20 mouse cellular contexts compared by ENCODE assay signal in genomic region chr7:113919505-113919904, GRCm38 (mm10).
A peak's percentile ranks its signal among the peaks of the same experiment; 100 is the strongest.
DNase-seq lines count a peak whose midpoint lies in the region; ATAC-seq lines count a peak whose summit lies in the region.
"Had no signal": no experiment of that assay in that cellular context is flagged by ENCODE, and none has a peak within 500 bp of the region (broad histone marks: within the 10 kb centered on the region; RNA-seq: fewer than 3 reads in every experiment).

No protein-coding gene starts in this region.

- no peak overlapping the region for H3K4me2 ChIP-seq in heart, embryonic 12.5 days
- no peak overlapping the region for H3K4me2 ChIP-seq in heart, embryonic 11.5 days
- H3K4me2 ChIP-seq: limb, embryonic 13.5 days; liver, embryonic 13.5 days; lung, embryonic 14.5 days; midbrain, embryonic 15.5 days had no signal

- DNase-seq in cerebellum, postnatal 14 days: peak; percentile 45 to 63
- DNase-seq in left cerebral cortex, postnatal 4 days: peak; percentile 23
- DNase-seq in left cerebral cortex, postnatal 14 days (ENCODE audit: low spot score in 2 of 2): no peak
- DNase-seq in retina, postnatal 1 day: no peak
- DNase-seq: embryo, embryonic 11 days; gastrocnemius, postnatal 14 days; kidney, adult 2 months; kidney, postnatal 10 days; liver, embryonic 13.5 days; lung, embryonic 14.5 days; lung, postnatal 36 days; thymus, adult 2 months had no signal

- no peak overlapping the region for H3K4me3 ChIP-seq in heart, embryonic 12.5 days
- H3K4me3 ChIP-seq in heart, embryonic 11.5 days (ENCODE audit: low read depth, low read length): no peak overlapping the region
- H3K4me3 ChIP-seq: heart, embryonic 10.5 days; limb, embryonic 13.5 days; liver, embryonic 13.5 days; midbrain, embryonic 15.5 days; myocyte had no signal

- 0 out of 2 replicates have a peak, but pooled peaks cover 7% of the 10 kb centered on the region for H3K36me3 ChIP-seq in heart, embryonic 12.5 days
- H3K36me3 ChIP-seq in heart, embryonic 11.5 days (ENCODE audit: control insufficient read depth, insufficient read depth, low read length): no peaks in the 10 kb centered on the region
- H3K36me3 ChIP-seq: limb, embryonic 13.5 days; liver, embryonic 13.5 days; midbrain, embryonic 15.5 days had no signal

- H3K4me1 ChIP-seq in heart, embryonic 12.5 days (replicated peaks): peaks cover 16% of the 10 kb centered on the region
- no peaks in the 10 kb centered on the region for H3K4me1 ChIP-seq in heart, embryonic 11.5 days (ENCODE audit: control insufficient read depth, insufficient read depth, low read length)
- H3K4me1 ChIP-seq: limb, embryonic 13.5 days; liver, embryonic 13.5 days; midbrain, embryonic 15.5 days had no signal

- ATAC-seq in cerebellum, adult (ENCODE audit: insufficient number of reproducible peaks, low FRiP score, low TSS enrichment): no peak
- no peak for ATAC-seq in heart, embryonic 12.5 days (ENCODE audit: insufficient number of reproducible peaks, low FRiP score)
- no peak for ATAC-seq in heart, embryonic 11.5 days (replicated peaks; ENCODE audit: insufficient number of reproducible peaks, low FRiP score, low TSS enrichment)
- ATAC-seq: inflammation-experienced regulatory T-cells, adult 6 months; midbrain, embryonic 15.5 days had no signal

- H3K27me3 ChIP-seq in heart, embryonic 12.5 days (replicated peaks): no peaks in the 10 kb centered on the region
- H3K27me3 ChIP-seq in heart, embryonic 11.5 days (ENCODE audit: control insufficient read depth, insufficient read depth, low read length): no peaks in the 10 kb centered on the region
- H3K27me3 ChIP-seq: limb, embryonic 13.5 days; liver, embryonic 13.5 days; midbrain, embryonic 15.5 days had no signal

- no peaks in the 10 kb centered on the region for H3K9me3 ChIP-seq in heart, embryonic 12.5 days (replicated peaks)
- no peaks in the 10 kb centered on the region for H3K9me3 ChIP-seq in heart, embryonic 11.5 days (replicated peaks; ENCODE audit: control insufficient read depth, low read length)
- H3K9me3 ChIP-seq: heart, embryonic 10.5 days; limb, embryonic 13.5 days; liver, embryonic 13.5 days; midbrain, embryonic 15.5 days had no signal

- no peak overlapping the region for H3K27ac ChIP-seq in heart, embryonic 12.5 days (ENCODE audit: poor library complexity, severe bottlenecking)
- H3K27ac ChIP-seq in heart, embryonic 11.5 days (ENCODE audit: low read depth, low read length): no peak overlapping the region
- H3K27ac ChIP-seq: heart, embryonic 10.5 days; limb, embryonic 13.5 days; liver, embryonic 13.5 days; midbrain, embryonic 15.5 days had no signal

- 59% methylated on average over 4 of the region's 4 CpGs for WGBS in heart, embryonic 12.5 days
- 66% methylated on average over 4 of the region's 4 CpGs for WGBS in heart, embryonic 11.5 days (ENCODE audit: insufficient replicate concordance)

- intact Hi-C loops in left cerebral cortex, postnatal 4 days (cut with DNase I): no loop called here
- intact Hi-C loops in left cerebral cortex, postnatal 14 days (cut with DNase I): no loop called here

- H3K9ac ChIP-seq in heart, embryonic 12.5 days: peak overlapping the region; percentile 2; the same call in 1 of the 2 replicates
- H3K9ac ChIP-seq in heart, embryonic 11.5 days (ENCODE audit: low read depth, low read length): no peak overlapping the region
- H3K9ac ChIP-seq: limb, embryonic 13.5 days; liver, embryonic 13.5 days; lung, embryonic 14.5 days; midbrain, embryonic 15.5 days had no signal

Comparison
In these comparisons a context has a peak if more than half of its experiments do, and no peak if none do; other contexts are left out.
1. DNase-seq: peak in cerebellum, postnatal 14 days (2 of 2) and left cerebral cortex, postnatal 4 days (single experiment); none in left cerebral cortex, postnatal 14 days (0 of 2) and retina, postnatal 1 day (single experiment).